Mouse (Mus musculus) layer of hippocampus, adult 9-10 months (tissue): ENCODE measurements around the gene Fstl4.
A peak's percentile ranks its signal among the peaks of the same experiment; 100 is the strongest.

Experiments used
- DNase-seq: peaks from one replicate; pipeline ENCODE4 v3.0.0; 2022; ENCODE audit warnings: low spot score

The Fstl4 gene

DNA sequence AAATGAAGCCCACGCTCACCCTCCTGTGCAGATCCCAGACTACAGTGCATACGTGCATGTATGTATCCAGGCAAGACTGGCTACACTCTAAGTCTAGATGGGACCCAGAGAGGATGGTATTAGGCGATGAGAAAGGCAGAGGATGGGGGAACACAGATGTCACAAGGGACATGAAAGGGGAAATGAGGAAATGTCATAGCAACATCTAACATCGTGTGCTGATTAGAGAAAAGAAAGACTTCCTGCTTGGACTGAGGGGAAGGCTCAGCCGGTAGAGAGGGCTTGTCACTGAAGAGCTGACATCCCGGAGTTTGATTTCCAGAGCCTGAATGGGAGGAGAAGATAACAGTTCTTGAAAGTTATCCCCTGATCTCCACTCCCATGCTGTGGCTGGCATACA, 150.0 kb downstream of the Fstl4 start:
- no peak for DNase-seq

DNA sequence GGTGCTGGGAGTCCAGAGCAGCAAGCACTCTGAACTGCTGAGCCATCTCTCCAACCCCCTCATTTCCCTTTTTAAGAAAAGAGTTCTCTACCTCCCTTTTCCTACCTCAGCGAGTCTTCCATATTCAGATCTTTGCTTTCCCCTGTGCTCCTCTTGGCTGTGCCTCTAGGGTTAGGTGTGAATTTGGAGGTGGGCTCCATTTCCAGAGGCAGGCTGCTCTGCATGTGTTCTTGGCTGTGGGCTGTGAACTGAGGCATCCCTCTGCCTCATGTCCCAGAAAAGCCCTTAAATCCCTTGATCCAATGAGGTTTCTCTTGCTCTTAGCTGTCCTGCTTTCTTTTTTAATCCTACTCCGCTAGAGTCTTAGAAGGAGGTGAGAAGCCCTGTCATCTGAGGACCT, 151.2 kb downstream of the Fstl4 start:
- no peak for DNase-seq

DNA sequence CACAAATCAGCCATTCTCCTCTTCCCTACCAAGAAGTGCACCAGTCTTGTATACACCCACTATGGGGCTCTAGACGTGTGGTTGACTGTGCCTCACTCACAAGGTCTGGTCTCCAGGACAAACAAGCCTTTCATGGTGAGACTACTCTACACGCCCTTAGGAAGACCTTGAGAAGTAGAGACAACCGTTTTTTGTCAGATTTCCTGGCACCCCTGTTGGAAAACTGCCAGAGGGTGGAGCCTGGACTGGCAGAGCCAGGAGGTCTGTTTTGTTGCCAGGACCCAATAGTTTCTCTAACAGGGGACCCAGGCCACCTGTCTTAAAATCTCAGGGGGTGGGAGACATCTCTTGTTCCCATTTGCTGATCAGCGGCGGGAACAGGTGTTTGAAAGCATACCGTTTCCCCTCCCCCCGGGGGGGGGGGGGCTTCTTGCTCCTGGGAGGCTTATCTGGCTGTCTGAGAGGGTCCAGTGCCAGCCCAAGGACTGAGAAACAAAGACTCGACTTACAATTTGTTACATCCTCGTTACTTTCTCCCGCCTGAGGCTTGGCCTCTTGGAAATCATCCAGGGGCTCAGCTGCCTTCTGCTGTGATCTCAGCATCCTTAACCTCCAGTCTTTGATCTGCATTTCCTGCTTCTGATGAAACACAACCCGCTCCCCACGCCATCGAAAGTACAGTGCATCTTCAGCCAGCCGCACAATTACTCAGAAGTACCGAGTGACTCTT, 155.0 kb downstream of the Fstl4 start:
- DNase-seq: no peak

DNA sequence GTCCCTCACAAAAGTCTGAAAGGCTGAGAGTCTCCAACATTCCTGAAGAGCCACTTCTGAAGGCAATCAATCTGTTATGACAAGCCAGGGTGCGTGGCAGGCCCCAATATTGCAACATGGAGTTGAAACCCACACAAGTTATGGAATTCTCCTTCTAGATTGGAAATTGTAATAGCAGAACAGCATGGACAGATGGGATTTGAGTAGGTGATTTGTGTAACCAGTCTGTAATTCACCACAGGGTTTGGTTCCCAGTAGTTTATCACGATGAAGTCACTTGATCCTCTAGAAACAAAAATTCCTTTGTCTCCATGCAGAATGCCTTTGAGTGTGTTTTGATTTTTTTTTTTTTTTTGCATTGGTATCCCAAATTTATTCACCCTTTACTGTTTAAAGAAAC, 159.8 kb downstream of the Fstl4 start:
- peak; percentile 48 for DNase-seq

DNA sequence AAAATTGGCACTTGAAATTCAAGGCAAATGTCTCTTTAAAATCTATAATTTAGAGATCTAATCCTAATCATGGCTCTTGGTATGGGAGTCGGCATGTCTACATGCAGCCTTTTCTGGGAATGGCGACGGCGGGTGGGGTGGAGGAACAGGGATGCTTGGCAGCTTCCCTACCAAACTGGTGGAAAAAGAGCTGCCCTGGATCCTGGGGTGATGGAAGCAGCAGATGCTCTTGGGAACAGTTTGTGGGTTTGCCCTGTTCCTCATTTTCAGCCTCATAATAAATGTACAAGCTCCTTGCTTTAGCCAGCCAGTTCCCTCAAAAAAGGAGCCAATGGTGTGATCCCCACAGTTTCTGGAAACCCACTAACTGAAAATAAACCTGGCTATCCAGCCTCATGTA, 163.9 kb downstream of the Fstl4 start:
- no peak for DNase-seq

DNA sequence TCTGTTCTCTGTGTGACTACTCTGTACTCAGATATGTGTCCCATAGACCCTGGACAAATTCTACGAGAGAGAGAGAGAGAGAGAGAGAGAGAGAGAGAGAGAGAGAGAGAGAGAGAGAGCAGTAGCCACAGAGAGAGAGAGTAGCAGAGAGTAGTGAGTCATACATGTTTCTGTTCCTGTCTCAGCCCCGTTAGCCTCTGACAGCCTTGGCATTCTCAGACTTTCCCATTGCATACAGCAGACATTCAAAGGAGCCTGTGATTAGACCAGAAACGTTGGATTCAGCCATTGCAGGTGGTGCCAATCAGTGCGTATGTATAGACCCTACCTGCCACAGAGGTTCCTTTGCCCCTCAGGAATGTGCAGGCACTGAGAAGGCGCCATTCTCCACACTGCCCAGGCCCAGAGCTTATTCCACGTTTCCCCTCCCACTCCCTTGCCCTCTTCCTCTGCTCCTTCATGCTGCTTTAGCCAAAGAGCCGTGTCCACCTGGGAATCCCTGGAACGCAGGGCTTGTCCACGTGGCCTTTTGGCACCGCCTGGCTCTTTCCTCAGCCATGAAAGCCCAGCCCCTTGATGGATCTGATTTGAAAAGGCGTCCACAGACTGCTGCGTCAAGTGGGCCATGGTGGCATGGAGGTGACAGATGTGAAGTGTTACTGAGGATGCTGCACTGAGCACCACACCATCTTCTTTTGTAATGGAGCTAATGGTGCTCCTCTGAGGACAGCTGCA, 175.1 kb downstream of the Fstl4 start:
- no peak for DNase-seq

DNA sequence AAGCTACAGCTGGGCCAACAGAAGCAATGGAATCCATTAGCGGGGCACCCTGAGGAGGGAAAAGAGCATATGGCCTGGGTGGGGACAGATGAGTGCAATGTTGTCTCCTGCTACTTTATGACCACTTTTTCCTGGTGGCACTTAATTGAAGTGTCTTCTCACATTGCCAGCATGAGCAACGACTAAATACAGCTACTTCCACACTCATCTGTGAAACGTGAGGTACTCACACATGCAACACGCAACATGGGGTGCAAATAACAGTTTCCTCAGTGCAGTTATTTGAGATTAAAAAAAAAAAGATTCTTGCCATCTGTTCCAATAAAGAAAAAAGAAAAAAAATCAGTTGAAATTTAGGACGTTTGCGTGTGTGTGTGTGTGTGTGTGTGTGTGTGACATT, 178.5 kb downstream of the Fstl4 start:
- no peak for DNase-seq

DNA sequence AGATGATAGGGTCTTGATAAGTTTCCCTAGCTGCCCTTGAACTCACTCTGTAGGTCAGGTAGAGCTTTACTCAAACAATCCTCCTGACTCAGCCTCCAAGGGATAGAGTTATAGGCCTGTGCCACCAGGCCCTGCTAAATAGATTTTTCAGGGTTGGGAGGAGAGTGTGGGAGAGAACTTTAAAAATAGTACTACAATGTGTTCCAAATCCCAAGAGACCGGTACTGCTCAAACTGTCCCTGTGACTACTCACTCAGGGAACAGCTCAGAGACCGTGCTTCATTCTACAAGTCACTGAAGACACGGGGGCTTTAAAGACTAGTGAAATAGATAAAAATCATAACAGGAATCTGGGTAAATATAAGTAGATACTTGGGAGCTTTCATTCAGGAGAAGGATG, 190.6 kb downstream of the Fstl4 start:
- DNase-seq: no peak

DNA sequence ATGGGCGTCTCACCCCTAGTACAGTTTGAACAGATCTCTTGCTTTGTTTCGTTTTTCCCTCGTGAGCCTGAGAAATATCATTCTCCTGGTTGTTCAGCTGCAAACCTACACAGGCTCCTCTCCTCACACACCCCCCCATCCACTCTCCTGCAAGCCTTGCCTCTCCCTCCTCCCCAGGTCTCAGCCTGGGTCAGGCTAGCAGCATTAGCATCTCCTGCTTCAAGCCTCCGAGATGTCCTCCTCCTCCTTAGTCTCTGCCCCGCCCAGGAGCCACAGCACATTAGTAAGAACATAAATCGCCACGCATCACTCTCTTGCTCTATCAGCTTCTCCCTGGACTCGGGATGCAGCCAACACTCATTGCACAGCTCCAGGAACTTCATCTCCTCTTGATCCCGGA, 204.4 kb downstream of the Fstl4 start:
- no peak for DNase-seq

DNA sequence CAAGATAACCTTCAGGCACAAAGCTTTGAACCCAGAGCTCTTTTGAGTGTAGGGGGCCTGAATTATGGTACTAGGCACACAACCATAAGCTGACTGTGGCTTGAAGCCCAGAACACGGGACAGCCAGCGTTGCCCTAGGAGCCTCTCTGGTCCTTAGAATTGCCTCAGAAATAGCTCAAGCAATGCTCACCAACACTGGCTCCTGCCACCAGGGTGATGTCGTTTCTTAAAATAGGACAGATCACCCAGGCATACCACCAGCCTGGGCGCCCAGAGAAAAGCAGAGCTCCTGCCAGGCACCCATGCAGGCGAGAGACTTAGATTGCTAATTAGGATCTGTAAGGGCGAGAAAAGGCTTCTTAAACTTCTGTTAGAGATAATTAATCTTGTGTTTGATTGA, 206.0 kb downstream of the Fstl4 start:
- no peak for DNase-seq

DNA sequence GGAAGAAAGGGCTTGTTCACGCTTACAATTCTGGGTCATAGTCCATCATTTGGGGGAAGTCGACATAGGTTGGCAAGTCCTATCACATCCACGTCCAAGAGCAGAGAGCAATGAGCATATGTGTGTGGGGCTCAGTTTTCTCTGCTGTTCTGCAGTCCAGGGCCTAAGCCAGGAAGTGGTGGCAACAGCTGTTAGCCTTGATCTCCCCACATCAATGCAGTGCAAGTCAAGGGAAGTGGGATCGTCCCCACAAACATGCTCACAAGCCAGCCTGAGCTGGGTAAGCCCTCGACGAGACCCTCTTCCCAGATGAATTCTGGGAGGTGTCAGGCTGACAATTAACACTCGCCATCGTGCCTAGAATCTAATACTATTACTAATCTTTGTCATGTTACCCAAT, 222.6 kb downstream of the Fstl4 start:
- DNase-seq: no peak

DNA sequence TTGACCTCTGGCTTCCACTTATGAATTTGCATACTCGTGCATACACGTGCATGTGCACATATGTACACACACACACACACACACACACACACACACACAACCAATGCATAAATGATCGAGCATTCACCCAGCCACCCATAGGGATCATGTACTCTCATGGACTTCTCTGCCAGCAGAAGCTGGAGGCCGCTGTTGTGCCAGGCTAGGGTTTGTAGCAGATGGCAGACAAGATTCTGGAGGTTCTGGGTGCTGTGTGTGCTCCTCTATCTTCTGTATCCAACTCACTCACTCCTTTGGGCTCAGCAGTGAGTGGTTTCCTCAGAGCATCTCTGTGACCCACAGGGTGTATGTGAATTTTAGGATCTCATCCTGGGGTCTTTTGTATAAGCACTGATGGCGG, 230.3 kb downstream of the Fstl4 start:
- DNase-seq: no peak

DNA sequence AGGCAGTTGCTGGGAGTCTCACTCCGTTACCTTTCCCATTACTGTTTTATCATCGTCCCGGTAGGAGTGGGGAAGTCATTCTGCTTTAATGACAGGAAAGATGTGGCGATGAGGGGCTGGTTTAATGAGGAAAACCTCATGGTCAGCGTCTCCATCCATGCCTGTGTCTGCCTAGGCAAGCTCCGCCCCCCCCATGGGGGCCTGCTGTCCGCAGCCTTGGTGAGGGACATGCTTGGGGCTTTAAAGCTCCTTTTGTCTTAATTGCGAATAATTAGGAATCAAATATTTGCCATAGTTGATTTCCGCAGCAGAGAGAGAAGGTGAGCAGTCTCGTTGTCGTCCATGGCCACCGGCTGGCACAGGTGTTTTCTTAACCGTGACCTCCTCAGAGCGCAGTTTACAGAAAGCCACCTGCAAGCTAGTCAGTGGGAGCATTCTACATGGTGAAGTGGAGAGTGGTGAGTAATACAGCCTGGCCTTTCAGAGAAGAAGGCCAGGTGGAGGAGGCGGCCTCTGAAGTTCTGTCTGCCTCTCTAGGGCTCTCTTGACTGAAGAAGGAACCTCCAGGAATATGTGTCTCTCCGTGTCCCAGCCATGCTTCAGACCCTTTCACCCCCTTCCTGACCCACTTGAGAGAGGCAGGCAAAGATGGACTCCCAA, 232.1 kb downstream of the Fstl4 start:
- DNase-seq: no peak

DNA sequence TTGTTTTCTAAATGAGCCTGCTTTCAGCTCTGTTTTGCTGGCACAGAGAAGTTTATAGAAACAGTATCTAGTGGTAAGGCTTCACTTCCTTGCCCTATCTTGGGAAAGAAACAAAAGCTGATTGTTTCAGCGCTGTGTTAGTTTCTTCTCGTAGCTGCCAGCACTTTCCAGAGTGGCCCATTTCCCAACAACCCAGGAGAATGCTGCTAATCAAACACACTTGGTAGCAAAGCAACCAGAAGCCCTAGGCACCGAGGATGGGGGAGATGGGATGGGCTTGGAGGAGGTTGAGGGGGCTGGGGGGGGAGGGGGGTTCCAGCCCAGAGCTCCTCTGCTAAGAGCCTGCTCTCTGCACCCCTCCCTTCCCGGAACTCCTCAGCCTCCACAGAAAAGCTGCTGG, 233.0 kb downstream of the Fstl4 start:
- DNase-seq: no peak

DNA sequence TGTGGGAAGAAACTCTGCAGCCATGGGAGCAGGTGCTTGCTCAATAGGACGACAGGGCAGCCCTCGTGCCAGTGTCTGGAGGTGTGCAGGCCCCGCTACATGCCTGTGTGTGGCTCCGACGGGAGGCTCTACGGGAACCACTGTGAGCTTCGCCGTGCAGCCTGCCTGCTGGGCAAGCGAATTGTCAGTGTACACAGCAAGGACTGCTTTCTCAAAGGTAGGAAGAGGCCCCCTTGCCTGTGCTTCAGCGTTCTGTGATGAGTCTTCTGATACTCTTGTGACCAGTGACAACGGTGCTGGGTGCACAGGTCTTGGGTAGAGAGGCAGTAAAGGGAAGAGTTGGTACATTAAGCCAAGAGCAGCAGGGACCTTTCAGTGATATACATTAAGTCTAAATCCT, 235.8 kb downstream of the Fstl4 start:
- no peak for DNase-seq

DNA sequence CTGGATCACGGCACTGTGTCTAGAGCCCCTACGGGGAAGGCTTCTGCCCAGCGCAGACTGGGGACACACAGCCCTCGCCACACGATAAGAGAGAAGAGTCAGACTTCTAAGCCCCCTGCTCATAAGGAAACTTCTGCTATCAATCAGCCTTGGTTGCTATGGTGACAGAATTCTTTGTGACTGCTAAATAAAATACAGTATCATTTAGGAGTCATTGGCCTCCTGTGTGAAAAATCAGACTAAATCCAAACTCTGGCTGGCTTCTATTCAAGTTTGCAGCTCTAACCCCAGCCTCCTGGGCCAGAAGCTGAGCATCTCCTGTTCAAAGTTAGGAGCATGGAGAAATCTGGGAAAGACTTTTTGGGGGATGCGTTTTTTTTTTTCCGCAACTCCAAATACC, 238.9 kb downstream of the Fstl4 start:
- no peak for DNase-seq

DNA sequence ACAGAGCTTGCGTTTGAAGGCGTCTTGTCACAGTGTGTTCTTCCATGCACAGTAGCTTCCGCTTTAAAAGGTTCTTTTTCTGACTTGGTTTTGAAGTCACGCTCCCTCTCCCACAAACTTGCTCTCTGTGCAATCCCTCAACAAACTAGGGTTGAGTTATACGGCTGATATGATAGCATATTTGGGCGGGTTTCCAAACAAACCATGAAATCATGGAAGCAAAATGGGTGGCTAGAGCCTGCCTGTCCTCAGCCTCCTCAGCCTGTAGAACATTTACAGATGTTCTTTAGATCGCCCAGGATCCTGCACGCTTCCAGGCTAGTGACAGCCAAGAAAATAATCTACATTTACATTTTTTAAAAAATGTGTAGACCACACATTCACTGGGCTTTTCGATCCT, 239.4 kb downstream of the Fstl4 start:
- DNase-seq: no peak

DNA sequence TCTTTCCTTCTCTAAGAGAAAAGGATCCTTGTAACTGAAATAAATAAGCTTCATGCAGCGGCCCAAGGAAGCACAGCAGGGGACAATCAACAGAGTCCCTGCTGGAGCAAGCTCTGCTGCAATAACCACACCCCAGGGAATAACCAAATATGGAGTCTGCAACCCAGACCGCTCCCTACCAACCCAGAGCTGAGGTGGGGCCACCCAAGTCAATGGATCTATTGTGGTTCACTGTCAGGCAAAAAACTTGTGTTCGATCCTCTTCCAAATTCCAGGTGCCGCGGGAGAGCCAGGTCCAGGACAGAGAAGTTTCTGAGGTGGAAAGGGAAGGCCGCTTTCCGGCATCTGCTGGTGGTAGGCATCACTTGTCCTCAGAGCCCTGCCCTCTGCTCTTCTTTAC, 245.2 kb downstream of the Fstl4 start:
- no peak for DNase-seq

DNA sequence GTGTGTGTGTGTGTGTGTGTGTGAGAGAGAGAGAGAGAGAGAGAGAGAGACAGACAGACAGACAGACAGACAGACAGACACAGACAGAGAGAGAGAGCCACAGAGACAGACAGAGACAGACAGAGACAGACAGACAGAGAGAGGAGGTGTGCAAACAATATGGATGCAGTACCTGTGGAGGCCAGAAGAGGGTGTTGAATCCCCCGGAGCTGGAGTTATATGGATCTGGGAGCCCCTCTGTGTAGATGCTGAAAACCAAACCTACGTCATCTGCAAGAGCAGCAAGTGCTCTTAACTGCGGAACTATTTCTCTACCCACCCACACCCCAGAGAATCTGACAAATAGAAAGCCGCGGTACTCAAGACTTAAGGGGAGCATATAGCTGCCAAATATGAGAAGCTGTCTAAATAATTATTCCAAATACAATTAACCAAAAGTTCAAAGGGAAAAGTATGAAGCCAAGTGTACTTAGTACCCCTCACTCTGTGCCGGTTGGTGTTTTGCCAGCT, 247.6 kb downstream of the Fstl4 start:
- DNase-seq: no peak

DNA sequence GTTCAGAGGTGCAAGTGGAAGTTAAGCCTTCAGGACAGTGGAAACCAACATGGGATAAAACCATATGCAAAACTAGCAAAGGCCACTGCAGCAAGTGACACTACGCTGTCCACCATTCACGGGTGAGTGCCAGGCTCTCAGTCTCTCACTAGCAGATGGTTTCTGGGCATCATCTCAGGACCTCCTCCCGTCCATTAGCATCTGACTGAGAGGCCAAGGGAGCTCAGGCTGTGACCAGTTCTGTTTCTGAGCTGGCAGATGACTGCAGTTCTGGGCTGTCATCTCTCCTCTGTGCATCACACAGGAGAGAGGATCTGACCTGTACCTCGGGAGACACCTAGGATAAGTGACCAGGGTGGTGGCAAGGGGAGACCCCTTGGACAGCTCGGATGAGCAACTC, 249.5 kb downstream of the Fstl4 start:
- DNase-seq: no peak

DNA sequence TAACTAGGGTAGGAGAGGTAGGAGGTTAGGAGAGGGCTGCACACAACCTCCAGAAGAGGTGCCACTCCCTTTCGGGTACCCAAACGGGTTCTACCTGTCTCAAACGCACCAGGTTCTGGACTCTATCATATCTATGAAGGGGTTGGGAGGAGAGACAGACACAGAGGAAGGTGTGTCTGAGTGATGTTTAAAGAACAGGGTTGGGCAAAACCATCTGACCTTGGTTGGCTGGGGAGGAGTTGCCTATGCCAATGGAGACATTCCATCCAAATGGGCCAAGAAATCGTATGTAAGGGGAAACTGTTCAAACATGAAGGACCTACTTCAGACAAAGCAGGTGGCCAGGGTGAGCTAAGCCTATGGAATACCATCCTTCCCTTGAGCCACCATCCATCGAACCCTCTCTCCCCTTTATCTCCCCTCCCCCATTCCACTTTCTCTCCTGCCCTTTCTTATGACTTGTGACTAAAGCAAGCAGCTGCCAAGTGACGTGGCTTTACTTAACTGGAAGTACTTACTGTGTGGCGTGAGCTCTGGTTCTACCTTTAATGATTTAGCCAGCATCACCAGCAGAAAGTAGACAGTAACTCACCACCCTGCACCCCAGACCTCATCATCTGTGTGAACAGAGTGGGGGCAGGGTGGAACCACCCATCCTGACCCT, 252.1 kb downstream of the Fstl4 start:
- DNase-seq: no peak

DNA sequence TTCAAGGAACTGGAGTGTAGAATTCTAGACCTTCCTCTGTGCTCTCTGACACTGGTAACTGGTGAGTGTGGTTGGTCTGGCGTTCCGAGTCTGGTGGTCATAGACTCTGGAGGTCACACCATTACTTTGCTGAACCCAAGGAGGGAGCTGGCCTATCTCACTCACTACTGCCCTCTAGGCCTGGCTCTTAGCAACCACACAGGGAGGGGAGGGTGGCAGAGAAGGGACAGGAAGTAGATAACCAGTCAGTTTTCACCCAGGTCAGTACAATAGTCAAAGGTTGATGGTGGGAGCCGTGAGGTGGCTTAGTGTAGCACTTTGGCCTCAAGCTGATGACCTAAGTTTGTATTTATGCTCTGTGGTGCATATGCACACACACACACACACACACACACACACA, 255.1 kb downstream of the Fstl4 start:
- no peak for DNase-seq

DNA sequence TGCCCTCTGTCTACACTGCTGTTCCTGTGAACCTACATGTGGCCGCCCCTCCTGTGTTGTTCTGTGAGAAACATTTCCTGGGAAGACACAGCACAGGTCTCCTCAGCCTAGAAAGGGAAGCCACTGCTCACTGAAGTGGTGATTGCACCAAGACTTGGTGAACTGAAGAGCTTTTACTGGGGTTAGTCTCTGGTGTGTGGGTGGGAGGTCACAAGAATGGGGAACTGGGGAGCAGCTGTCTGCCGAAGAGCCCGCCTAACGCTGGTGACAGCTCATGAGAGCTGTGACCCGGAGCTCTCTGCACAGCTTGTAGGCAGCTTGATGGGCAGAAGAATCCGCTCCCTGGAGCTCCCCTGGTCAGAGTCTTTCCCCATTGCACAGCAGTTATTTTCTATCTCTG, 260.0 kb downstream of the Fstl4 start:
- no peak for DNase-seq
